ENCODE assay signal across 8 mouse cellular contexts in genomic region chr16:28564075-28564715, GRCm38 (mm10).
DNase-seq lines count a peak whose midpoint lies in the region; ATAC-seq and TF ChIP-seq lines count a peak whose summit lies in the region.

No protein-coding gene starts in this region.

- H3K9me3 ChIP-seq in E14TG2a.4 (ENCODE audit: low read length): peaks cover 4% of the 10 kb centered on the region; the same call in 1 of the 2 replicates
- no peaks in the 10 kb centered on the region for H3K9me3 ChIP-seq in midbrain, embryonic 16.5 days (replicated peaks; ENCODE audit: control insufficient read depth, low read length, poor library complexity, severe bottlenecking)

- H3K27ac ChIP-seq in midbrain, embryonic 16.5 days (ENCODE audit: low read length): no peak overlapping the region

- no peaks in the 10 kb centered on the region for H3K4me1 ChIP-seq in E14TG2a.4 (replicated peaks; ENCODE audit: low read depth, low read length)
- H3K4me1 ChIP-seq in midbrain, embryonic 16.5 days (ENCODE audit: control insufficient read depth, insufficient read depth, low read length): peaks cover 8% of the 10 kb centered on the region

- ATAC-seq in midbrain, embryonic 16.5 days: peak; percentile 79

- intact Hi-C loops in left cerebral cortex, postnatal 4 days (cut with DNase I): no loop called here

- peak; percentile 4 for DNase-seq in cerebellum, adult 11 months
- no peak for DNase-seq in cerebellum, adult 11-12 months
- peak; percentile 92 for DNase-seq in embryo, embryonic 10 days (ENCODE audit: low spot score)
- DNase-seq in heart, postnatal 4 days: peak; percentile 64
- peak; percentile 5 for DNase-seq in left cerebral cortex, postnatal 4 days
- peak; percentile 62 for DNase-seq in yolk sac, embryonic 10.5 days (ENCODE audit: low spot score)

- TF ChIP-seq CTCF in E14TG2a.4 (conservative IDR thresholded peaks at IDR 0.05; ENCODE audit: low read length): no peak

- peak overlapping the region; percentile 99 for H3K4me2 ChIP-seq in midbrain, embryonic 16.5 days (ENCODE audit: low read length)

- H3K4me3 ChIP-seq in E14TG2a.4 (replicated peaks; ENCODE audit: low read length): peak overlapping the region; percentile 91
- H3K4me3 ChIP-seq in midbrain, embryonic 16.5 days (ENCODE audit: low read depth, low read length): peak overlapping the region; percentile 78

- peaks cover 36% of the 10 kb centered on the region for H3K27me3 ChIP-seq in E14TG2a.4 (ENCODE audit: insufficient read depth, low read length)
- H3K27me3 ChIP-seq in midbrain, embryonic 16.5 days (ENCODE audit: control insufficient read depth, insufficient read depth, low read depth, low read length): peaks cover 15% of the 10 kb centered on the region

- H3K9ac ChIP-seq in midbrain, embryonic 16.5 days (ENCODE audit: low read depth, low read length): peak overlapping the region; percentile 71

- H3K36me3 ChIP-seq in E14TG2a.4 (ENCODE audit: insufficient read depth, low read length): no peaks in the 10 kb centered on the region
- H3K36me3 ChIP-seq in midbrain, embryonic 16.5 days (ENCODE audit: control insufficient read depth, insufficient read depth, low read length): no peaks in the 10 kb centered on the region

- under 1% methylated on average over 44 of the region's 45 CpGs for WGBS in midbrain, embryonic 16.5 days
